Mouse (Mus musculus) limb, embryonic 11.5 days (tissue): Measurements from ENCODE around the gene Sdad1. TPM values are rescaled to one million over a fixed set of nuclear protein-coding genes. Genes with fewer than 3 reads are reported as not detected.

Experiments
- ATAC-seq: fragments of 200-750 bp; cut with Nextera tagmentation; 2 replicates; pipeline ENCODE4 v1.8.0; 2017; ENCODE audit warnings: low read depth; ENCODE audit not compliant: insufficient number of reproducible peaks, low FRiP score, low TSS enrichment
- DNase-seq: peaks from one replicate; pipeline ENCODE4 v3.0.0-alpha.2; 2015; ENCODE audit warnings: low spot score
- H3K27ac ChIP-seq: fragments of 300-500 bp; sonication (generic); replicated peaks from 2 replicates; pipeline ENCODE4 v1.5.1; 2014; ENCODE audit warnings: low read depth, mild to moderate bottlenecking, low read length
- H3K27me3 ChIP-seq: fragments of 300-500 bp; sonication (generic); 2 replicates; pipeline ENCODE4 v1.6.1; 2014; ENCODE audit warnings: mild to moderate bottlenecking, low read length, mixed read lengths; ENCODE audit not compliant: control insufficient read depth, insufficient read depth
- H3K36me3 ChIP-seq: fragments of 300-500 bp; sonication (generic); 2 replicates; pipeline ENCODE4 v1.6.1; 2014; ENCODE audit warnings: mild to moderate bottlenecking, low read length, moderate library complexity, mixed read lengths; ENCODE audit not compliant: control insufficient read depth, insufficient read depth
- H3K4me1 ChIP-seq: fragments of 300-500 bp; sonication (generic); 2 replicates; pipeline ENCODE4 v1.6.1; 2014; ENCODE audit warnings: low read length, mixed read lengths; ENCODE audit not compliant: control insufficient read depth, insufficient read depth
- H3K4me2 ChIP-seq: fragments of 300-500 bp; sonication (generic); 2 replicates; pipeline ENCODE4 v1.6.1; 2014; ENCODE audit warnings: low read depth, mild to moderate bottlenecking, moderate library complexity; ENCODE audit not compliant: severe bottlenecking
- H3K4me3 ChIP-seq: fragments of 300-500 bp; sonication (generic); 2 replicates; pipeline ENCODE4 v1.5.1; 2014; ENCODE audit warnings: low read depth, low read length
- H3K9ac ChIP-seq: fragments of 300-500 bp; sonication (generic); 2 replicates; pipeline ENCODE4 v1.6.1; 2014; ENCODE audit warnings: mild to moderate bottlenecking, low read length
- H3K9me3 ChIP-seq: fragments of 300-500 bp; sonication (generic); 2 replicates; pipeline ENCODE4 v1.6.1; 2016; ENCODE audit warnings: low read length; ENCODE audit not compliant: control insufficient read depth
- WGBS: fragments of 180-500 bp; shearing (Covaris S2); extraction: QIAGEN DNeasy Blood & Tissue Kit; methylation state at CpG from one replicate; pipeline ENCODE4 v1.1.7; 2014; 5-methylcytosine and 5-hydroxymethylcytosine counted together
- polyA plus RNA-seq: library from polyadenylated mRNA; unstranded; fragments of >200 nt; fragmentation: Nextera tagmentation; extraction: Ambion mirVana; gene quantifications from 2 replicates; pipeline ENCODE4 v1.2.1, GENCODE M21; 2014

Gene Sdad1
- polyA plus RNA-seq, 1 experiment from 2014 or later, result 45.3 TPM

DNA sequence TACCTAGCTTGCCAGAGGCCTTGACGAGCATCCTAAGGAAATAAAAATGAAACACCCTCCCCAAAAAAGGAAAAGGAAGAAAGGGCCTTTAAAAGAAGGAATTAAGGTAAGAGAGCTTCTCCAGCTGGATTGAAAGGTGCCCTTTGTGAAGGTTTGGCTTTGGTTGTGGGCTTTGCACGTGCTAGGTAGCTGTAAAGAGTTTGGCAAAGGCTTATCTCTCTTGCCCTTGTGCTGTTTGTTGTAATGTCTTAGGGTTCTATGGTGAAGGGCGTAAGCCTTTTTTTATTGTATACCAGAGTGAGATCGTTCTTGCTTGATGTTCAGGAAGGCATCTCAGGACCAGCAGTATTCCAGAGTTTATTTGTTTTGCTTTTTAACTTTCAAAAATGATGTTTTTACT is 30.3 kb upstream of the Sdad1 start:
- DNase-seq (no peak), ATAC-seq (no peak)
- Histone ChIP-seq H3K27me3 (no peaks in the 10 kb centered on the region), H3K4me1 (no peaks in the 10 kb centered on the region), H3K9me3 (no peaks in the 10 kb centered on the region), H3K4me3 (no peak overlapping the region), H3K4me2 (no peak overlapping the region), H3K36me3 (no peaks in the 10 kb centered on the region), H3K9ac (no peak overlapping the region), H3K27ac (no peak overlapping the region)
- WGBS, result 80% methylated on average over 4 of the region's 4 CpGs

DNA sequence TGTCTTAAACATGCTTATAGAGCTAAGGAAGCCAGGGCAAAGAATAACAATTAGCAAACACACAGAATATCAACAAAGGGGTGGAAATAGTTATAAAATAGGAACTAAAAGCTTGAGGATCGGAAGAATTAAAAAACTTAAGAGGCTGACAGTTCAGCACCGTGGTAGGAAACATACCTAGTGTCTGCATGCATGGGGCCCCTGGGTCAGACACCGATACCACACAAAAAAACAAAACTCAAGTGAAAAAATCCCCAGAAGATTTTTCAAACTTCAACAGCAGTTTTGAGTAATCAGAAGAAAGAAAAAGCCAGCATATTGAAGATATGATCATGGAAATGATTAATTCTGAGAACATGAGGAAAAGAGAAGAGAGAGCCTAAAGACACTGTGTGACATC is 26.5 kb upstream of the Sdad1 start:
- ATAC-seq, result no peak
- Histone ChIP-seq H3K4me2 (no peak overlapping the region), H3K27me3 (no peaks in the 10 kb centered on the region), H3K36me3 (no peaks in the 10 kb centered on the region), H3K27ac (no peak overlapping the region), H3K4me1 (no peaks in the 10 kb centered on the region), H3K9me3 (no peaks in the 10 kb centered on the region), H3K4me3 (no peak overlapping the region), H3K9ac (no peak overlapping the region)
- 87% methylated on average over 3 of the region's 3 CpGs for WGBS
- DNase-seq, result no peak

- H3K9ac ChIP-seq, result no peak overlapping the region
- H3K9me3 ChIP-seq, result no peaks in the 10 kb centered on the region
- 79% methylated on average over 9 of the region's 9 CpGs for WGBS
- ATAC-seq (no peak), DNase-seq (no peak)
- H3K4me3 ChIP-seq, result no peak overlapping the region
- no peaks in the 10 kb centered on the region for H3K27me3 ChIP-seq
- H3K4me2 ChIP-seq, result no peak overlapping the region
- no peaks in the 10 kb centered on the region for H3K36me3 ChIP-seq
- H3K27ac ChIP-seq, result no peak overlapping the region
- H3K4me1 ChIP-seq, result no peaks in the 10 kb centered on the region
Observed at GRCm38 (mm10) chr5:92332359-92332840, 22.1 kb upstream of the Sdad1 start.

DNA sequence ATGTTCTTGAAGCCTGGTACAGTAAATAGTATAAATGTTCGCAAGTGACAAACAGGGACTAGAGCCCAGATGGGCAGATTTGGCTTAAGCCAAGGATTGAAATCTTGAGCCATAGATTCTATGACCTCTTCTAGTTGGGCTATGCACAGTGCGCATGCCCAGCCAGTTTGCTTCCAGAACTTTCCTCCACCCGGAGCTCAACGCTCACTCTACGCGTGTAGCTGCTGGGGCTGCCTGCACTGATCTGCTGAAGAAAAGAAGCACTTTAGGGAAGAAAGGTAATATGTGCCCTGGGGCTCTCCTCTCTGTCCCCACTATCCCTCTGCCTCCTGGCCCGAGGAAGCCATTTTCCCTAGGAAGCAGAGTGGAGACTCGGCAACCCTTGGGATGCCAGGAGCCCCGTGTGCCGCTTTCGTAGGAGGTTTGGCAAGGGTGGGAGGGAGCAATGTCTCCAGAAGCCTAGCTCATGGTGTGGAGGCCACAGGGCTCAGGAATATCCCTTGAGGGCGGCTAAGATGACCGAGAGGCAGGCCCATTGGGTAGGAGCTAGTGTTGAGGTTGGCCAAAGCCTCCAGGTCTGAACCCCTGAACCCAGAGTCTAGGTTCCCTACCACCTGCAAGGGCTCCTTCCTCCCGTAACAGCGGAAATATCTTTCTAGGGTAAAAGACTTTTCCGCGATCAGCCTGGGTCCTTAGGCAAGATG is 21.5 kb upstream of the Sdad1 start, which contains the start of gene Art3:
TSS of gene Art3 (plus strand) at position 193 of the 704 bp plus-strand sequence.
- 94% methylated on average over 17 of the region's 17 CpGs for WGBS
- DNase-seq (no peak), ATAC-seq (no peak)
- Histone ChIP-seq H3K4me3 (no peak within 1 kb of the TSS), H3K36me3 (no peaks in the 10 kb centered on the region), H3K9ac (no peak within 1 kb of the TSS), H3K4me2 (no peak within 1 kb of the TSS), H3K27ac (no peak within 1 kb of the TSS), H3K27me3 (no peaks in the 10 kb centered on the region), H3K4me1 (no peaks in the 10 kb centered on the region), H3K9me3 (no peaks in the 10 kb centered on the region)

- Histone ChIP-seq H3K9ac (no peak overlapping the region), H3K4me1 (no peaks in the 10 kb centered on the region), H3K27ac (no peak overlapping the region), H3K4me2 (no peak overlapping the region), H3K36me3 (no peaks in the 10 kb centered on the region), H3K27me3 (no peaks in the 10 kb centered on the region), H3K9me3 (no peaks in the 10 kb centered on the region), H3K4me3 (no peak overlapping the region)
- 89% methylated on average over 12 of the region's 12 CpGs for WGBS
- DNase-seq (no peak), ATAC-seq (no peak)
Observed at GRCm38 (mm10) chr5:92331122-92331521, 20.8 kb upstream of the Sdad1 start.

DNA sequence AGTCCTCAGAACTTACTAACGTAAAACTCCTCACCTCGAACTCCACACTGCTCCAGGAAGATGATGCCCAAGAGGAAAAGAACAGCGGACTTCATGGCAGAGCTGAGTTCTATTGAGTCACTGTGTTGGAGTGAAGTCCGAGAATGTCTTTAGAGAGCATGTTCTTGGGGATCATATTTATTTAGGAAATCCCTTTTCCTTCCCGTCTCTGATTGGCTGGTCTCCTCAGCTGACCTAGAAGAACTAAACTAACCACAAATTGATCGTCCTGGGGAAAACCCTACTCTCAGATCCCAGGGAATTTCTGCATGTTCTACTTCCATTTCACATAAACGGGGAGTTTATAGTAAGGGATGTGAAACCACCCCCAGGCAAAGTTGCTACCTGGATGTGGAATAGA is 17.6 kb upstream of the Sdad1 start, which contains the start of gene Cxcl9:
TSS of gene Cxcl9 (minus strand) at position 151 of the 400 bp plus-strand sequence.
- Histone ChIP-seq H3K9ac (no peak within 1 kb of the TSS), H3K4me1 (no peaks in the 10 kb centered on the region), H3K27me3 (no peaks in the 10 kb centered on the region), H3K9me3 (no peaks in the 10 kb centered on the region), H3K4me2 (no peak within 1 kb of the TSS), H3K4me3 (no peak within 1 kb of the TSS), H3K36me3 (no peaks in the 10 kb centered on the region), H3K27ac (no peak within 1 kb of the TSS)
- no peak for DNase-seq
- 86% methylated on average over 7 of the region's 7 CpGs for WGBS
- ATAC-seq, result no peak

- H3K4me1 ChIP-seq, result no peaks in the 10 kb centered on the region
- H3K9me3 ChIP-seq, result no peaks in the 10 kb centered on the region
- 89% methylated on average over 6 of the region's 6 CpGs for WGBS
- H3K27ac ChIP-seq, result no peak overlapping the region
- H3K4me2 ChIP-seq, result no peak overlapping the region
- H3K27me3 ChIP-seq, result no peaks in the 10 kb centered on the region
- H3K9ac ChIP-seq, result no peak overlapping the region
- DNase-seq, result no peak
- ATAC-seq, result no peak
- no peak overlapping the region for H3K4me3 ChIP-seq
- no peaks in the 10 kb centered on the region for H3K36me3 ChIP-seq
Observed at GRCm38 (mm10) chr5:92327367-92327766, 17.1 kb upstream of the Sdad1 start.

DNA sequence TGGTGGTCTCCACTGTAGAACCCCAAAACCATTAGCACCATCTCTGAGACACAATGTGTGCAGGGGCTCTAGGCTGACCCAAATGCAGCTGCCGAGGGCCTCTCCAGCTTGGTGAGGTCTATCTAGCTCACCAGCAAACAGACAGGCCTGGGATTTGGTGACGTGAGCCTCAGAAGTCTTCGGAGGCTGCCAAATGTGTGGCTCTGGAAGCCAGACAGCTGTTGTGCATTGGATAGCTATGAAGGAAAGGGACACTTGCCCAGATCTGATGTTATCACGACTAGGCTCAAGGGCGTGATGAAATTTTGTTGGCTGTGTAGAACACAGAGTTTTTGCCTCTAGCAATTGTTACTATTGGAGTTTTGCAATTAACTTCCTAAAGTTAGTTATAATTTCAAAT is 13.0 kb upstream of the Sdad1 start:
- H3K36me3 ChIP-seq, result no peaks in the 10 kb centered on the region
- no peak overlapping the region for H3K9ac ChIP-seq
- no peaks in the 10 kb centered on the region for H3K4me1 ChIP-seq
- no peak overlapping the region for H3K4me3 ChIP-seq
- whole genome bisulfite sequencing, result 79% methylated on average over 5 of the region's 5 CpGs
- H3K27me3 ChIP-seq, result no peaks in the 10 kb centered on the region
- DNase-seq (no peak), ATAC-seq (no peak)
- no peak overlapping the region for H3K4me2 ChIP-seq
- H3K9me3 ChIP-seq, result no peaks in the 10 kb centered on the region
- H3K27ac ChIP-seq, result no peak overlapping the region

GRCm38 (mm10) chr5:92322612-92323011 is 12.3 kb upstream of the Sdad1 start:
- 85% methylated on average over 4 of the region's 4 CpGs for WGBS
- ATAC-seq (no peak), DNase-seq (no peak)
- Histone ChIP-seq H3K4me3 (no peak overlapping the region), H3K9ac (no peak overlapping the region), H3K9me3 (no peaks in the 10 kb centered on the region), H3K27ac (no peak overlapping the region), H3K4me2 (no peak overlapping the region), H3K27me3 (no peaks in the 10 kb centered on the region), H3K4me1 (no peaks in the 10 kb centered on the region), H3K36me3 (no peaks in the 10 kb centered on the region)
